Mouse (Mus musculus): ENCODE measurements around the gene Muc1.

- TF ChIP-seq POLR2A (IDR thresholded peaks at IDR 0.05; ENCODE audit: borderline replicate concordance, control insufficient read depth, low read depth, low read length) (no peak), CTCF (IDR thresholded peaks at IDR 0.05; ENCODE audit: control insufficient read depth, insufficient read depth, low read length) (no peak)
Measured at GRCm38 (mm10) chr3:89208075-89208657, 20.7 kb upstream of the Muc1 start.
